Mouse (Mus musculus): ENCODE measurements at regions not wholly inside any gene's neighbourhood (a gene's known extent, or its start where the extent isn't known, plus 50 kb on each side); places are given as distances from the start of the nearest gene placed in this dataset.

GRCm38 (mm10) chr5:57316016-57316415 lies 401.8 kb upstream of the Pcdh7 start:
- peak; percentile 60 to 69 for DNase-seq

- DNase-seq = no peak
Observed at GRCm38 (mm10) chr5:57320028-57320427, 397.7 kb upstream of the Pcdh7 start.

GRCm38 (mm10) chr5:57335624-57336023 lies 382.1 kb upstream of the Pcdh7 start:
- no peak for DNase-seq
